Mouse (Mus musculus): ENCODE data around the gene Susd6.
A peak's percentile ranks its signal among the peaks of the same experiment; 100 is the strongest.

The Susd6 gene

GRCm38 (mm10) chr12:80785005-80785404 lies 5.3 kb upstream of the Susd6 start:
- no peak for DNase-seq (ENCODE audit: inconsistent age in 2 of 2, low spot score in 1 of 2)

GRCm38 (mm10) chr12:80785597-80785996 lies 4.7 kb upstream of the Susd6 start:
- no peak for DNase-seq (ENCODE audit: inconsistent age in 2 of 2, low spot score in 1 of 2)

- DNase-seq (ENCODE audit: inconsistent age in 2 of 2, low spot score in 1 of 2) = no peak
These were observed 3.7 kb upstream of the Susd6 start for GRCm38 (mm10) chr12:80786591-80786990.

GRCm38 (mm10) chr12:80787604-80788003 lies 2.7 kb upstream of the Susd6 start:
- DNase-seq (ENCODE audit: inconsistent age in 2 of 2, low spot score in 1 of 2) = no peak

- peak in 1 of 2 experiments; percentile 30 for DNase-seq (ENCODE audit: inconsistent age in 2 of 2, low spot score in 1 of 2)
These were observed 2.1 kb upstream of the Susd6 start for GRCm38 (mm10) chr12:80788188-80788587.

- peak in 1 of 2 experiments; percentile 32 for DNase-seq (ENCODE audit: inconsistent age in 2 of 2, low spot score in 1 of 2)
These were observed 1.0 kb upstream of the Susd6 start for GRCm38 (mm10) chr12:80789276-80789675.

GRCm38 (mm10) chr12:80790700-80791570 lies 625 bp downstream of the Susd6 start:
- no peak for DNase-seq (ENCODE audit: inconsistent age in 2 of 2, low spot score in 1 of 2)

- DNase-seq (ENCODE audit: inconsistent age in 2 of 2, low spot score in 1 of 2) = peak in 1 of 2 experiments; percentile 75
These were observed 1.5 kb downstream of the Susd6 start for GRCm38 (mm10) chr12:80791571-80792444.

- DNase-seq (ENCODE audit: inconsistent age in 2 of 2, low spot score in 1 of 2) = peak; percentile 59 to 79
These were observed 2.6 kb downstream of the Susd6 start for GRCm38 (mm10) chr12:80792867-80793266.

- peak in 1 of 2 experiments; percentile 33 for DNase-seq (ENCODE audit: inconsistent age in 2 of 2, low spot score in 1 of 2)
These were observed 3.2 kb downstream of the Susd6 start for GRCm38 (mm10) chr12:80793535-80793934.

GRCm38 (mm10) chr12:80794522-80794921 lies 4.2 kb downstream of the Susd6 start:
- peak in 1 of 2 experiments; percentile 24 for DNase-seq (ENCODE audit: inconsistent age in 2 of 2, low spot score in 1 of 2)

- peak in 1 of 2 experiments; percentile 40 for DNase-seq (ENCODE audit: inconsistent age in 2 of 2, low spot score in 1 of 2)
These were observed 4.8 kb downstream of the Susd6 start for GRCm38 (mm10) chr12:80794935-80795785.

GRCm38 (mm10) chr12:80798271-80798670 lies 8.0 kb downstream of the Susd6 start:
- DNase-seq (ENCODE audit: inconsistent age in 2 of 2, low spot score in 1 of 2) = peak in 1 of 2 experiments; percentile 19

- DNase-seq (ENCODE audit: inconsistent age in 2 of 2, low spot score in 1 of 2) = no peak
These were observed 9.8 kb downstream of the Susd6 start for GRCm38 (mm10) chr12:80800156-80800555.

- peak in 1 of 2 experiments; percentile 25 for DNase-seq (ENCODE audit: inconsistent age in 2 of 2, low spot score in 1 of 2)
These were observed 11.1 kb downstream of the Susd6 start for GRCm38 (mm10) chr12:80801443-80801842.

- peak; percentile 67 to 87 for DNase-seq (ENCODE audit: inconsistent age in 2 of 2, low spot score in 1 of 2)
These were observed 13.6 kb downstream of the Susd6 start for GRCm38 (mm10) chr12:80803924-80804323.

GRCm38 (mm10) chr12:80804861-80805428 lies 14.6 kb downstream of the Susd6 start:
- no peak for DNase-seq (ENCODE audit: inconsistent age in 2 of 2, low spot score in 1 of 2)

- no peak for DNase-seq (ENCODE audit: inconsistent age in 2 of 2, low spot score in 1 of 2)
These were observed 17.3 kb downstream of the Susd6 start for GRCm38 (mm10) chr12:80807451-80808085.

- DNase-seq (ENCODE audit: inconsistent age in 2 of 2, low spot score in 1 of 2) = peak in 1 of 2 experiments; percentile 50
These were observed 19.7 kb downstream of the Susd6 start for GRCm38 (mm10) chr12:80810005-80810404.

Data from adrenal gland, adult (tissue).